Mouse (Mus musculus): ENCODE results near the gene Rpl13.
A peak's percentile ranks its signal among the peaks of the same experiment; 100 is the strongest.
"Not testable (repeated sequence)": the region's sequence is repeated elsewhere in the genome, so short reads cannot be mapped to it uniquely, and the experiment has no call there.

The Rpl13 gene

GRCm38 (mm10) chr8:123101735-123102685 lies at the start of gene Rpl13:
Gene Rpl13, plus strand, starts transcription at chr8:123102350.
- DNase-seq (ENCODE audit: low spot score), result peak; percentile 98

- no peak for DNase-seq (ENCODE audit: low spot score)
These were observed 39.4 kb upstream of the Rpl13 start, which contains the start of gene Spg7 for GRCm38 (mm10) chr8:123062721-123063120. Gene Spg7, plus strand, starts transcription at chr8:123062942.

- no peak for DNase-seq (ENCODE audit: low spot score)
These were observed 38.1 kb upstream of the Rpl13 start for GRCm38 (mm10) chr8:123064072-123064471.

GRCm38 (mm10) chr8:123064809-123065213 lies 37.3 kb upstream of the Rpl13 start:
- no peak for DNase-seq (ENCODE audit: low spot score)

GRCm38 (mm10) chr8:123065214-123066100 lies 36.7 kb upstream of the Rpl13 start:
- DNase-seq (ENCODE audit: low spot score), result peak; percentile 94

- no peak for DNase-seq (ENCODE audit: low spot score)
These were observed 36.0 kb upstream of the Rpl13 start for GRCm38 (mm10) chr8:123066101-123066683.

- DNase-seq (ENCODE audit: low spot score), result no peak
These were observed 31.0 kb upstream of the Rpl13 start for GRCm38 (mm10) chr8:123071176-123071575.

GRCm38 (mm10) chr8:123077213-123077612 lies 24.9 kb upstream of the Rpl13 start:
- DNase-seq (ENCODE audit: low spot score), result no peak

- no peak for DNase-seq (ENCODE audit: low spot score)
These were observed 19.2 kb upstream of the Rpl13 start for GRCm38 (mm10) chr8:123082993-123083392.

GRCm38 (mm10) chr8:123083610-123084009 lies 18.5 kb upstream of the Rpl13 start:
- DNase-seq (ENCODE audit: low spot score), result peak; percentile 52

- DNase-seq (ENCODE audit: low spot score), result no peak
These were observed 14.9 kb upstream of the Rpl13 start for GRCm38 (mm10) chr8:123087289-123087688.

GRCm38 (mm10) chr8:123097216-123097615 lies 4.9 kb upstream of the Rpl13 start:
- DNase-seq (ENCODE audit: low spot score), result no peak

- peak; percentile 50 for DNase-seq (ENCODE audit: low spot score)
These were observed 4.2 kb upstream of the Rpl13 start for GRCm38 (mm10) chr8:123097786-123098584.

- DNase-seq (ENCODE audit: low spot score), result no peak
These were observed 1.9 kb upstream of the Rpl13 start for GRCm38 (mm10) chr8:123100288-123100687.

- no peak for DNase-seq (ENCODE audit: low spot score)
These were observed 906 bp upstream of the Rpl13 start for GRCm38 (mm10) chr8:123101244-123101643.

- DNase-seq (ENCODE audit: low spot score), result not testable (repeated sequence)
These were observed 705 bp downstream of the Rpl13 start for GRCm38 (mm10) chr8:123102855-123103254.

GRCm38 (mm10) chr8:123103285-123103684 lies 1.1 kb downstream of the Rpl13 start:
- DNase-seq (ENCODE audit: low spot score), result no peak

GRCm38 (mm10) chr8:123104046-123104767 lies 2.1 kb downstream of the Rpl13 start:
- no peak for DNase-seq (ENCODE audit: low spot score)

- no peak for DNase-seq (ENCODE audit: low spot score)
These were observed 3.6 kb downstream of the Rpl13 start for GRCm38 (mm10) chr8:123105553-123106326.

- DNase-seq (ENCODE audit: low spot score), result no peak
These were observed 4.4 kb downstream of the Rpl13 start for GRCm38 (mm10) chr8:123106531-123106930.

Measured in layer of hippocampus, adult 11-12 months (tissue).